Mouse (Mus musculus): Measurements from ENCODE around the gene Kdm2b.

DNA sequence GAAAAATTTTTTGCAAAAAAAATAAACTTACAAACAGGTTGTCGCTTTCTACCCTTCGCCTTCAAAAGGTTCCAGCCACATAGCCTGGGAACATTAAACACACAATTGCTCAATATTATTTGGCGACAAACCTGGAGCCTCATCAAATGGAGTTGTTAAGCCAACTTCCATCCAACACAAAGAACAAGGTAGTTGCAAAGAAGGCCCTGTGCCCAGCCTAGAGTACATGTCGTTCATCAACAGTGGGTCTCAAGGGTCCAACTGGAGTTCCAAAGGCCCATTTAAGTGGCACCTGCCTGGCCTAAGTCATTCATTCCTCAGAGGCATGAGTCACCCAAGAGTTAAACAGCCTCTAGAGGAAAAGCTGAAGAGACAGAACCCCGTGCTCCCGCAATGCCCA, 52.6 kb downstream of the Kdm2b start:
- TF ChIP-seq POLR2A (IDR thresholded peaks at IDR 0.05; ENCODE audit: control insufficient read depth, low read depth, low read length) (no peak), CTCF (IDR thresholded peaks at IDR 0.05; ENCODE audit: control insufficient read depth, insufficient read depth, insufficient replicate concordance, low read depth, low read length) (no peak)
